In genomic region chr17:24454756-24455522, GRCm38 (mm10) we compare ENCODE assay signal across 7 mouse cellular contexts. TPM values are rescaled to one million over a fixed set of nuclear protein-coding genes. Genes with fewer than 3 reads are reported as not detected.
DNase-seq lines count a peak whose midpoint lies in the region; ATAC-seq lines count a peak whose summit lies in the region.

No protein-coding gene starts in this region.

- H3K27ac ChIP-seq in embryonic facial prominence, embryonic 11.5 days (replicated peaks; ENCODE audit: low read depth, low read length): peak overlapping the region; percentile 87
- H3K27ac ChIP-seq in limb, embryonic 11.5 days (replicated peaks; ENCODE audit: low read depth, low read length): peak overlapping the region; percentile 90
- peak overlapping the region; percentile 93 for H3K27ac ChIP-seq in midbrain, embryonic 14.5 days (replicated peaks; ENCODE audit: low read depth, low read length)

- WGBS in embryonic facial prominence, embryonic 11.5 days: under 1% methylated on average over 67 of the region's 67 CpGs
- under 1% methylated on average over 66 of the region's 67 CpGs for WGBS in limb, embryonic 11.5 days
- under 1% methylated on average over 67 of the region's 67 CpGs for WGBS in midbrain, embryonic 14.5 days

- H3K9ac ChIP-seq in embryonic facial prominence, embryonic 11.5 days (replicated peaks; ENCODE audit: low read length): peak overlapping the region; percentile 84
- peak overlapping the region; percentile 87 for H3K9ac ChIP-seq in limb, embryonic 11.5 days (ENCODE audit: low read length)
- peak overlapping the region; percentile 89 for H3K9ac ChIP-seq in midbrain, embryonic 14.5 days (replicated peaks; ENCODE audit: low read length)

- H3K4me2 ChIP-seq in embryonic facial prominence, embryonic 11.5 days (ENCODE audit: low read depth, low read length): peak overlapping the region; percentile 65
- H3K4me2 ChIP-seq in limb, embryonic 11.5 days (ENCODE audit: low read depth, severe bottlenecking): peak overlapping the region; percentile 81
- peak overlapping the region; percentile 84 for H3K4me2 ChIP-seq in midbrain, embryonic 14.5 days (ENCODE audit: low read length)

- no peaks in the 10 kb centered on the region for H3K4me1 ChIP-seq in embryonic facial prominence, embryonic 11.5 days (ENCODE audit: control insufficient read depth, insufficient read depth, low read length)
- H3K4me1 ChIP-seq in limb, embryonic 11.5 days (ENCODE audit: control insufficient read depth, insufficient read depth, low read length): no peaks in the 10 kb centered on the region; the same call in 1 of the 2 replicates
- peaks cover 15% of the 10 kb centered on the region for H3K4me1 ChIP-seq in midbrain, embryonic 14.5 days (ENCODE audit: control insufficient read depth, insufficient read depth, low read length)

- peak; percentile 100 for DNase-seq in adrenal gland, postnatal 14 days
- peak; percentile 100 for DNase-seq in embryonic facial prominence, embryonic 11.5 days (ENCODE audit: low spot score)
- DNase-seq in heart, adult 11 months: peak; percentile 100
- DNase-seq in kidney, adult 18-20 months: peak; percentile 99
- DNase-seq in limb, embryonic 11.5 days (ENCODE audit: low spot score): peak; percentile 100
- DNase-seq in midbrain, embryonic 14.5 days: peak; percentile 99
- peak; percentile 99 to 100 for DNase-seq in spleen, adult 18-20 months

- H3K4me3 ChIP-seq in embryonic facial prominence, embryonic 11.5 days (ENCODE audit: low read depth, low read length): peak overlapping the region; percentile 84
- H3K4me3 ChIP-seq in limb, embryonic 11.5 days (ENCODE audit: low read depth, low read length): peak overlapping the region; percentile 83
- peak overlapping the region; percentile 91 for H3K4me3 ChIP-seq in midbrain, embryonic 14.5 days (replicated peaks; ENCODE audit: low read depth, low read length)

- H3K27me3 ChIP-seq in embryonic facial prominence, embryonic 11.5 days (ENCODE audit: control insufficient read depth, insufficient read depth, low read length): no peaks in the 10 kb centered on the region
- no peaks in the 10 kb centered on the region for H3K27me3 ChIP-seq in limb, embryonic 11.5 days (ENCODE audit: control insufficient read depth, insufficient read depth, low read length)
- no peaks in the 10 kb centered on the region for H3K27me3 ChIP-seq in midbrain, embryonic 14.5 days (ENCODE audit: control insufficient read depth, insufficient read depth, low read length)

- peak; percentile 88 for ATAC-seq in embryonic facial prominence, embryonic 11.5 days (replicated peaks; ENCODE audit: insufficient number of reproducible peaks, low FRiP score, low TSS enrichment, low read depth)
- peak; percentile 92 for ATAC-seq in limb, embryonic 11.5 days (ENCODE audit: insufficient number of reproducible peaks, low FRiP score, low TSS enrichment, low read depth)
- ATAC-seq in midbrain, embryonic 14.5 days (ENCODE audit: low FRiP score, low TSS enrichment): peak; percentile 96

- no peaks in the 10 kb centered on the region for H3K9me3 ChIP-seq in embryonic facial prominence, embryonic 11.5 days (replicated peaks; ENCODE audit: control insufficient read depth, low read length)
- no peaks in the 10 kb centered on the region for H3K9me3 ChIP-seq in limb, embryonic 11.5 days (ENCODE audit: control insufficient read depth, low read length)
- H3K9me3 ChIP-seq in midbrain, embryonic 14.5 days (ENCODE audit: control insufficient read depth, low read length): no peaks in the 10 kb centered on the region

- H3K36me3 ChIP-seq in embryonic facial prominence, embryonic 11.5 days (replicated peaks; ENCODE audit: control insufficient read depth, insufficient read depth, low read depth, low read length): no peaks in the 10 kb centered on the region
- no peaks in the 10 kb centered on the region; the same call in 1 of the 2 replicates for H3K36me3 ChIP-seq in limb, embryonic 11.5 days (ENCODE audit: control insufficient read depth, insufficient read depth, low read length)
- H3K36me3 ChIP-seq in midbrain, embryonic 14.5 days (ENCODE audit: control insufficient read depth, insufficient read depth, low read length): peaks cover 14% of the 10 kb centered on the region

RNA-seq across cellular contexts. Expression of gene Dnase1l2, which starts 12.0 kb away (rescaled TPM):
- 1.8 and 2.5 TPM in 2 replicates for total RNA-seq in adrenal gland, postnatal 14 days (2021)
- polyA plus RNA-seq in embryonic facial prominence, embryonic 11.5 days (2014; fragmentation: Nextera tagmentation; extraction: Ambion mirVana): 1.1 TPM in 2 replicates
- polyA plus RNA-seq in limb, embryonic 11.5 days (2014; fragmentation: Nextera tagmentation; extraction: Ambion mirVana): 1.7 and 2.4 TPM in 2 replicates
- polyA plus RNA-seq in midbrain, embryonic 14.5 days (2014; fragmentation: Nextera tagmentation; extraction: Ambion mirVana): 4.2 and 6.1 TPM in 2 replicates

RNA-seq across cellular contexts. Expression of gene E4f1, which starts 15.2 kb away (rescaled TPM):
- total RNA-seq in adrenal gland, postnatal 14 days (2021): 16.2 and 19.4 TPM in 2 replicates
- 10.3 and 11.1 TPM in 2 replicates for polyA plus RNA-seq in embryonic facial prominence, embryonic 11.5 days (2014; fragmentation: Nextera tagmentation; extraction: Ambion mirVana)
- polyA plus RNA-seq in limb, embryonic 11.5 days (2014; fragmentation: Nextera tagmentation; extraction: Ambion mirVana): 23.9 and 26.3 TPM in 2 replicates
- polyA plus RNA-seq in midbrain, embryonic 14.5 days (2014; fragmentation: Nextera tagmentation; extraction: Ambion mirVana): 22.7 and 22.8 TPM in 2 replicates

RNA-seq across cellular contexts. Expression of gene Pgp, which starts 15.3 kb away (rescaled TPM):
- 55.8 and 59.0 TPM in 2 replicates for total RNA-seq in adrenal gland, postnatal 14 days (2021)
- polyA plus RNA-seq in embryonic facial prominence, embryonic 11.5 days (2014; fragmentation: Nextera tagmentation; extraction: Ambion mirVana): 53.7 and 54.9 TPM in 2 replicates
- 64.1 and 67.3 TPM in 2 replicates for polyA plus RNA-seq in limb, embryonic 11.5 days (2014; fragmentation: Nextera tagmentation; extraction: Ambion mirVana)
- polyA plus RNA-seq in midbrain, embryonic 14.5 days (2014; fragmentation: Nextera tagmentation; extraction: Ambion mirVana): 60.5 and 62.7 TPM in 2 replicates

RNA-seq across cellular contexts. Expression of gene Bricd5, which starts 18.7 kb away (rescaled TPM):
- total RNA-seq in adrenal gland, postnatal 14 days (2021): 0.75 TPM in 1 of 2 replicates, not detected in the other
- polyA plus RNA-seq in embryonic facial prominence, embryonic 11.5 days (2014; fragmentation: Nextera tagmentation; extraction: Ambion mirVana): 0.42 TPM in 1 of 2 replicates, not detected in the other
- polyA plus RNA-seq in limb, embryonic 11.5 days (2014; fragmentation: Nextera tagmentation; extraction: Ambion mirVana): 0.21 and 0.51 TPM in 2 replicates
- polyA plus RNA-seq in midbrain, embryonic 14.5 days (2014; fragmentation: Nextera tagmentation; extraction: Ambion mirVana): 0.45 TPM in 1 of 2 replicates, not detected in the other

RNA-seq across cellular contexts. Expression of gene Mlst8, which starts 23.9 kb away (rescaled TPM):
- 19.5 and 23.3 TPM in 2 replicates for total RNA-seq in adrenal gland, postnatal 14 days (2021)
- polyA plus RNA-seq in embryonic facial prominence, embryonic 11.5 days (2014; fragmentation: Nextera tagmentation; extraction: Ambion mirVana): 30.3 and 32.0 TPM in 2 replicates
- polyA plus RNA-seq in limb, embryonic 11.5 days (2014; fragmentation: Nextera tagmentation; extraction: Ambion mirVana): 30.3 and 36.2 TPM in 2 replicates
- polyA plus RNA-seq in midbrain, embryonic 14.5 days (2014; fragmentation: Nextera tagmentation; extraction: Ambion mirVana): 36.2 and 43.0 TPM in 2 replicates

Comparison
In these comparisons a context has a peak if more than half of its experiments do, and no peak if none do; other contexts are left out.
1. Peak in every context shown above with its lines: DNase-seq, ATAC-seq, H3K4me3 ChIP-seq and H3K27ac ChIP-seq.